Mouse (Mus musculus) left cerebral cortex, adult 9 months (tissue): ENCODE data around the gene Serpina3j.
"Not testable (repeated sequence)": the region's sequence is repeated elsewhere in the genome, so short reads cannot be mapped to it uniquely, and the experiment has no call there.

Experiments used
- DNase-seq, 2 experiments: peaks; one replicate each; pipeline ENCODE4 v3.0.0; 2022; ENCODE audit warnings: low spot score in 2 of 2

Gene Serpina3j

DNA sequence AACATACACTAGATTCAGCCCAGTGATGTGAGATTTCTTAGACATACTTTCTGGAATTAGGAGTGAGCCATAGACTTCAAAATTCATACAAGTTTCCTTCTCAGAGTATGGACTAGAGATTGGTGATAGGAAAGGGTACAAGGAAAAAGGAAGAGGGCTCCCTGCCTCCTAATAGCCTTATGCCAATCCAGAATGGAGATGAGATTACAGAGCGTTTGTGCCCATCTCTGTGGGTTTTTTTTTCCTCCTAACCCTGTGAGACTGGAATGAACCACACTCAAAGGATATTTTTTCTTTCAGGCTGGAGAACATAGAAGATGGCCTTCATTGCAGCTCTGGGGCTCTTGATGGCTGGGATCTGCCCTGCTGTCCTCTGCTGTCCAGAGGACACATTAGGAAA, at the start of gene Serpina3j:
Serpina3j (plus strand) TSS at position 301 of the 400 bp plus-strand sequence.
- no peak for DNase-seq

DNA sequence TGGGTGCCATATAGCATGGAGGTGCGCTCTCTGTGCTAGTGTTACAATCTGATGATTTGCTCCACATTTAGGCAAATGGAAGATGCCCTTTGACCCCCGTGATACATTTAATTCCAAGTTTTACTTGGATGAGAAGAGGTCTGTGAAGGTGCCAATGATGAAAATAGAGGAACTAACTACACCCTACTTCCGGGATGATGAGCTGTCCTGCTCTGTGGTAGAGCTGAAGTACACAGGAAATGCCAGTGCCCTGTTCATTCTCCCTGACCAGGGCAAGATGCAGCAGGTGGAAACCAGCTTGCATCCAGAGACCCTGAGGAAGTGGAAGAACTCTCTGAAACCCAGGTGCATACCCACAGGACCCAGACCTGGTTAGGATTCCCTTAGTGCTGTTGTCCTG, 48.0 kb upstream of the Serpina3j start:
- DNase-seq: no peak

DNA sequence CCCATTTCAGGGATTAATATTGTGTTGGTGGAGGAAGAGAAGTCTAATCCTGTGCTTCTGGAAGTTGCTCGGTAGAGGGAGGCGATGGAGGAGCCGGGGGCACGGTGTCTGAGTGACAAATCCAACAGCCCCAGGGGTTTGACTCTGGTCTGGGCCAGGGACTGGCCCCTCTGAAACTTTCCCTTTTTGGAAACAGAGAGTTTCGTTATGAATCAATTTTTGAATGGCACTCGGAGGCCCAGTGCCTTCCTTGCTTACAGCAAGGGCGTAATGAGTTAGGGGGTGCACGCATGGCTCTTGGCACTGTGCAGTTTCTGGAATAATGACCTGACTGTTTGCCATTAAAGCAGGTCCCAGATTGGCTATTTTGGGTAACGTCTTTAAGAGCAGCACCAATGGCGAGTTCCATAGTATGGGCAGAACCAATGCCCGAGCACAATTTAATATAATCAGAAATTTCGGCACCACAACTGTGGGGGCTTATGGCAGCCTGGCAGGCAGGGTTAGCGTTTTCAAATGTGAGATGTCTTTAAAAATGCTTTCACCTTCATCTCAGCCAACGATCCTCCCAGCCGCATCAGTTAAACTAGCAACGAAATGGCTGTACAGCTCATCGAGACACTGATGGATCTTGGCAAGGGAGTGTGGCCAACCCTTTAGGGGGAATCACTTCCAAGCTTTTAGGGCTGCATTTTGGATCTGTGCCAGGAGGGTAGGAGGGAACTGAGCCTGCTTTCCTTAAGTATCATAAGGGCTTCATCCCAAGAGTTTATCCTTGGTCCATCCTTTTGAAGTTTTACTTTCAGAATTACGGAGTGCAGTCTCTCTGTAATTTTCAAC, 35.9 kb upstream of the Serpina3j start:
- DNase-seq: no peak

DNA sequence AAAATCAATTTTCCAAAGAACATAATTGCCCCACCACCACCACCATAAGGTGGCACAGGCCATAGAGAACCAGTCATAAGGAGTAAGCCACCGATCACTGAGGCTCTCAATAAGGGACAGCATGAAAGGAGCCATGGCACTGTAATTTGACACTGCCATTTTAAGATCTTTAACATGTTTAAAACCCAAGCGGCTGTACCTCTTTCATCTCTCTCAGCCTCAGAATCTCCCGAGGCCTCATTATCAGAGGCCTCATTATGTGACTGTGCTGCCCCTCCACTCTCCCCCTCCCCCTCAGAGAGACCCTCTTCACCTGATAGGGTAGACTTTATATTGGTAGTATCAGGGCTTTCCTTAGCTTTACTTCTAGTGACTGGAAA, 35.3 kb upstream of the Serpina3j start:
- DNase-seq: no peak

DNA sequence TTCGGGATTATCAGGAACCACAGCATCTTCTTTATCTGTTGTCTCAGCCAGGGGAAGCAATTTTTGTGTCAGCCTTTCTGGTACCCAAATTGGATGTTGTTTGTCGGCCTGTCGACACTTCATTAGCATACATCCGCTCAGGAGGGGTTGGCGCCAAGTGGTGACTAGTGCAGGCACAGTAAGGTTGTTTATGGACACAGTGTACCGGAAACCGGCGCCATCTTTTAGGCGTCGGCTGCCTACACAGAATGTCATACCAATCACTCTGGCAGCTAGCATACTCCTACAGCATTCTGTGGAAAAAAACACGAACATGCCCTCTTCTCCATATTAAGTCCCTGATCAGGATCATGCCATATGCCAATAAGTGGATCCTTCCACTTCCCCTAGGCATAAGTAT, 31.0 kb upstream of the Serpina3j start:
- no peak for DNase-seq

DNA sequence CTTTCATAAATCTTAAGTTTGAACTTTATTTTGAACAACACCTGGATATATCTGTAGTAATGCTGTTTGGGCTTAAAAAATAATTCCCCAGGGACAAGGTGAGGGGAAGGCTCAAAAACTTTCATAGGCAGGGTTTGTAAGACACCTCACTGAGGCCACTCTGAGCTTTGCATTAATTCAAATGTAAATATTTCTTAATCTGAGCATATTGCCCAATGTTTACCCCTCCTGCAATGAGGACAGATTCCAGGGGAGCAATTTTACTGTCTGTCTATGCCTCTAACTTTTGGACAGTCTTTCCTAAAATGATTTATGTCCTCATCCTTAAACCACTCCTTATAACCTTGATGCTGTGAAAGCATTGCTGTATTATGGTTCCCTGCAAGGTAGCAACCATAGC, 26.0 kb upstream of the Serpina3j start:
- DNase-seq: no peak

DNA sequence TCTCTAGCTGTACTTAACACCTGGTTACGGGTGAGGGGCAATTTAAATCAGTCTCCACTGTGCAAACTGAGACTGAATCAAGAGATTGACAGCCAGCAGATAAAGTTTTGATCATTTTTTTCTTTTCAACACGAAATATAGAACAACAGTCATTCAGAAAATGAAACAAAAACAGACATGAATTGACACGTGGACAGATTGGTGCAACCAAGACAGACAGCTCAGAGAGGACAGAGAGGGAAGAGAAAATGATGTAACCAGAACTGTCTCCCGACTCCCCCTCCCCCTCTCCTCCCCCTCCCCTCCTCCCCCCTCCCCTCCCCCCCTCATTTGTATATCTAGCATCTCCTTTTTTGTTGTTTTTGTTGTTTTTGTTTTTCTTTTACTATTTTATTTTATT, 24.5 kb upstream of the Serpina3j start:
- no peak for DNase-seq

DNA sequence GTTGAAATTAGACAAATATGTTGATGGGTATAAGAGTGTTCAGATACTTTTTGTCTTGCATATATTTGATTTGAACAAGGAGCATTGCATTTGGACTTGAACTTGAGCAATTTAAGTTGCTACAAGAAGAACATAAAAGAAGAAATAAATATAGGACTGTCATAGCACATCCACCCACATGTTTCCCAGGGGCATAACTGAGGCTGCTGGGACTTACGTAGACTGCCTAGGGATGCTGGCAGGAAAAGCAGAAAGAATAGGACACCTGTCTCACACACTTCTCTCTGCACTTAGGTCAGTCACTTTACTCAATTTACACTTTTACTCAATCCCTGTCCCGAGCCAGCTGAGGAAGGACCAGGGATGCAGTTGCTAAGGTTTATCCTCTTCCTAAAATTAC, 20.4 kb upstream of the Serpina3j start:
- no peak for DNase-seq

DNA sequence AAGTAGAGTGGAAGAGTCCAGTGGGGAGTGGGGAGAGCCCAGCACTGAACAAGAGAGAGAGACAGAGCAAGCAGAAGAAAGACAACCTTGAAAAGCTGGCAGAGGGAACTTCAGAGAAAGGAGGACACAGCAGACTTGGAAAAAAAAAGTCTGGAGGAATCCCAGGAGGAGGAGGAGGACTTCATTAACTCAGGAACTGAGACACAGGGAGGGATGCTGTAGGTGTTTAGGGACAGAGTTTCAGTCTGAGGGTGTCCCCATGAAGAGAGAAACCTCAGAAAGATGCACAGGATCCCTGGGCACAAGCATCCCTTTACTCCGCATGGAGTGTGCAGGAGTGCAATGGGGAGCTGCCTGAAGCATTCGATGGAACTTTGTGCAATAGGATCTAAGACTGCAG, 16.3 kb upstream of the Serpina3j start:
- no peak for DNase-seq

DNA sequence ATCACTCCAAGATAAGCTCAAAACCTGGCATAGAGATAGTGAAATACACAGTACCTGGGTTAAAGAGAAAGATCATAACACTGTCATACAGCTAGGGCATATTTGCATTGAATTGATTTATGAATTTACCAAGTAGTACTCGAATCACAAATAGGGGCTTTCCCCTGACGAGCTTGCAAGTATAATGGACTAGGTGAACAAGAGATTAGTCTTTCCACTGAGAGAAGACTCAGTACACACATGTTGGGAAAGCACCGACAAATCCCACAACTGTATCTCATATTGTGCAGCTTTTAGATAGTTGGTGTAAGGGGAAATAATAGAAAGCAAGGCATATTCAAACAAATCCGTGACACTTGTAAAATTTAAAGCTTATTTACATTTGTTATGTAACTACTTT, 8.4 kb upstream of the Serpina3j start:
- no peak for DNase-seq

DNA sequence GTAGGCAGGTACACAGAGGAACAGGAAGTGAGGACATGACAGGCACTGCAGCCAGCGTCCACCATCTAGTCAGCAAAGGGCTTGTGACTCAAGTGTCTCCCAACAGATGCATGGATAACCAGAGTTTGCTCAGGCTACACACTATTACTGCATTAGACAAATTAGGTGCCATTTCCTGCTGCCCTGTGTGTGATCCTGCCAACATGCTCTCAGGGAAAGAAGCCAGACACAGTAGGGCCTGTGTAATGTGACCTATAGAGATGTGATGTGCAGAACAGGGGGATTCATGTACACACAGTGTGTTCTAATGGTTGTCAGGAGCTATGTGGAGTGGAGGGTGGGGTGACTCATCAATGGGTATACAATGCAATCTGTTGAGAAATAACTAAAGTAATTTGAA, 8.1 kb downstream of the Serpina3j start:
- no peak for DNase-seq

DNA sequence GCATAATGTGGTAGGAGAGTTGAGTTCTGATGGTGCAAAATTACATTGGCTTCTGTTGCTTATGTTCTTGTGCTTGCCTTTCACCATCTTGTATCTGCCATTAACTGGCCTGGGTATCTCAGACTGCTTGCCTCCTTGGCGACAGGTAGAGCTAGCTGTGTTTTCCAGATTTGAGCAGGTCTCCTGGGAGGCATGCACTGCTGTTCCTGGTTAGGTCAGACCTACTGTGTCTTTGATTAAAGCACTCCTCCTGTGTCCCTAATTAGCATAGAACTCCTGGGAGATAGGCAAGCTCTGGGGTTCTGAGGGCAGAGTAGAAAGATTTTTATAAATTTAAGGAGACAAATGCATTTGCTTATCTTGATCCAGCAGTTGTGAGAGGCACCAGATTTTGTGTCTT, 17.3 kb downstream of the Serpina3j start:
- no peak for DNase-seq

DNA sequence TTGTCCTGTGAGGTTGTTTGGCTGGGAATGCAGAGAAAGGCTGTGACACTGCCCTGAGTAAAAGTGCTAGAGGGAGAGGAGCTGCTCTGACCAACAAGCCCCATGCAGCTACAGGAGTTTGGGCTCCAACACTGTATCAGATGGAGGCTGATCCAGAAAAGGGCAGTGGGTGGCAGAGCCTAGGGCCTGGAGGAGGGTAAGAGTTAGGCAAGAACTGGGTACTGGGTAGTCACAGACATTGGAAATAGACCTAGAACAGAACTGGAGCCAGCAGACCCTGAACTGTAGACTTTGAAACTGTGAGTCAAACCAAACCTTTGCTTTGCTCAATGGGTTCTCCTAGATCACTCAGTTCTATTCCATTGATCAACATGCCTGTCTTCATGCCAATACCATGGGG, 22.5 kb downstream of the Serpina3j start:
- not testable (repeated sequence) for DNase-seq

DNA sequence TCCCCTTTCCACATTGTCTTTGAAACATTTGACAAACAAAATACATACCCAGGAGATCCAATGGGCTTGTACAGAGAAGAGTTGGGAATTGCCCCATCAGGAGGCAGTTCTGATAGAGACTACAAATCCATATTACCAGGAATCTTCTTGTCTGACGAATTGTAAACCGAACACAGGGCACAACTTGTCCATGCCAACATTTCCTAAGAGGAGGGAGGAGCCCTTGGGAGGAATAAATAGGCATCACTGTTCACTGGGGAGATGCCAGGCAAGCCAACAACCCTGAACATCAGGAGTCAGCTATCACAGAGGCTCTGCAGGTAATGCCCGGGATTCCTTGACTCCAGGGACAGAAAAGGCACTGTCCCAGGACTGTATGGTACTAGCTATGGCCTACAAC, 23.9 kb downstream of the Serpina3j start, which contains the start of the genes Serpina3k and Serpina3m:
Serpina3k (plus strand) TSS at position 261 of the 400 bp plus-strand sequence.
Serpina3m (plus strand) TSS at position 261 of the 400 bp plus-strand sequence.
- not testable (repeated sequence) for DNase-seq

DNA sequence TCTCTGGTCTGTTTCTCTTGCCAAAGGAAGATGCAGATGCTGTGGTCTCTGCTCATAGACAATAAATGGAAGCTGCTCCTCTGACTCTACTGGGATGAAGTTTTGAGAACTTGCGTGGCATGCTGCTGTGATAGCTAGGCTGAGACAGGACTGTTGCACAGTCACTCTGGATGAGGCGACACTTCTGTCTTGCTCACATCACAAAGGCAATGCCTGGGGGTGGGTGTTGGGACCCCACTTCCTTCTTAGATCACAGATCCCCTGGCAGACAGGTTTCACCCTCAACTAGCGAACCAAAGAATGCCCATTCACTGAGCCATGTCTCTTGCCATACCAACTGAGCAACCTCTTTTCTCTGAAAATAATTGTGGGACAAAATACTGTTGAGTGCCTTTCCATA, 24.4 kb downstream of the Serpina3j start:
- no peak for DNase-seq

DNA sequence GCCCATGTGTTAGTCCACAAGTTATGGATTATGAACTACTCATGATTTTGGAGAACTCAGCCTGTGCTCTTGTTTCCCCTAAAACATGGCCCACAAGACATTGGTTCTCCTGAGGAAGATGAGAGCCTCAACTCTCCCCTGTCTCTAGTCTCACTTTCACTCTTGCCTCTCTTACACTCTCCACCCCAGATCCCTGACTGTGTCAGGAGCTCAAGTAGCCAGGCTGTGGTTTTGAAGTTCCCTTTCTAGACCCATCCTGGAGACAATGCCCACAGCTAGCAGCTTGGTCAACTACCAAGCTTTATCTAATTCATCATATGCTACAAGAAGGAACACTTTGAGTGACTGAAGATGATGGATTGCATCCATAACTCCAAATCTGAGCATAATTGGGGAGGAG, 28.1 kb downstream of the Serpina3j start:
- not testable (repeated sequence) for DNase-seq

DNA sequence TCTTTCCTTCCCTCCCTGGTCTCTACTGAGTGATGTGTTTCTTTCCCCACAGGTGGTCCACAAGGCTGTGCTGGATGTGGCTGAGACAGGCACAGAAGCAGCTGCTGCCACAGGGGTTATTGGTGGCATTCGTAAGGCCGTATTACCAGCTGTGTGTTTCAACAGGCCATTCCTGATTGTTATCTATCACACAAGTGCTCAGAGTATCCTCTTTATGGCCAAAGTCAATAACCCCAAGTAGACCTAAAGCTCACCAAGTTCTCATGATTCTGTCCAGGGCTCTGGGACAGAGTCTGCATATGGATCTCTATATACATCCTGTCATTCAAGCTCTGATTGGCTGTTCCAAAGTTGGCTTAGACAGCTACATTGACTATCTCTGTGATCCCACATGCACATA, 30.8 kb downstream of the Serpina3j start:
- DNase-seq: no peak

DNA sequence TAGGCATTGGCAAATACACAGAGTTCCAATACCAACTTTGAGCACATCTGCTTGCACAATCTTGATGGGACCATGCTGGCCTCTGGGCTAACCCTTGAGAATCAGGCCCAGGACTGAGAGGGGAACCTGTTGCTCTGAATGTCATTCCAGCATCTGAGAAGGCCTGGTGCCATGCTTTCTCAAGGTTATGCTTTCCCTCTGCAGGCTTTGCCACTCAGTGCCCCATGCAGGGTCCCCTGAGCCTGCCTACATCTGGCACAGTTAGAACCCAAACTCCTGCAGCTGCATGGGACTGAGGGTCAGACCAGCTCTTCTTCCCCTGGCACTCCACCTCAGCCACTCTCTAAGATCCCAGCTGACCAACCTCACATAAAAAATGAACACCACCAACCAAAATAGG, 31.4 kb downstream of the Serpina3j start:
- no peak for DNase-seq

DNA sequence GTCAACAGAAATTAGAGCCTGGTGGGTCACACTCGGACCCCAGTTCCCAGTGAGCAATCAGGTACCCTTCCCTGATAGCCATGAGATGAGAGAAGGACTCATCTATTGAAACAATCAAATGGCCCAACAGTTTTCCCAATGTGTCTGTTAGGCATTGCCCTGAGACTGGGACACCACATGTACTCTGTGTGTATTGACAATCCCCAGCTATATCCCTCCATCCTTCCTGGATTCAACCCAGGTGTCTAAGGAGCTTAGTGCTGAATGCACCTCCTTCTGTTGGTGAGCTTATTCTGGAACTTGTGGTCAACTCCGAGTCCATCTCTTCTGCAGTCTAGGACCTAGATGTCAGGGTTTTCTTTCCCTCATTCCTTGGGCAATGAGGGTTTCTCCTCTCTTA, 32.7 kb downstream of the Serpina3j start:
- DNase-seq: no peak

DNA sequence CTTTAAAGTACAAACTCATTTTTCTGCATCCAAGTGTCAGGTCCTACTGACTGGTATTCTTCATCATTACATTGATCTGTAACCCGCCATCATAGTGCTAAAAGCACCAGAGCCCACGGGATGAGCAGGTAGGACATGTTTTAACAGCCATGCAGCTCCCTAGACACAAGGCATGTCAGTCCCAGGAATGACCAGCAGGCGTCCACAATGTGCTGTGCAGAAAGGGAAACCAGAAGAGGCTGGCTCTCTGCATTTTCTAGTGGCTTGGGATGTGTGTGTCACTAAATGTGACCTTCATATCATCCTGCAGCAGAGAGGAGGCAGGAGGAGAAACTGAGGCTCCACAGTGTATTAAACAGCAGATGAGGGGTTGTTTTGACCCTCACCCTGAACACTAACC, 37.5 kb downstream of the Serpina3j start:
- peak in 1 of 2 experiments; percentile 64 for DNase-seq

DNA sequence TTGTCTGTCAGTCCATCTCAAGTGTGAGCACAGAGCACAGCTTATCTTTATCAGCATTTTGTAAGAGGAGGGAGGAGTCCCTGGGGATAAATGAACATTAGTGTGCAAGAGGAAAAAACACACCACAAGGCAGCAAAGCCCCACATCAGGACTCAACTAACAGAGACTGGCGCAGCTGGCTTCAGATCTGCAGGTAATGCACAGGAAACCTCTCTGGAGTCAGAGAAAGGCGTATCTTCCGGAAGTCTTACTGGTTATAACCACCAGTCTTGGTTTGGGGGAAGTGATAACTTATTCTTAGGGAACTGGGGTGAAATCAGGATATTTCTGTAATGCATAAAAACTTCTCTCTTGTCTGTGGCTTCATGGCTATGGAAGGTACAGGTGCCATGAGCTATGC, 41.7 kb downstream of the Serpina3j start:
- DNase-seq: no peak

DNA sequence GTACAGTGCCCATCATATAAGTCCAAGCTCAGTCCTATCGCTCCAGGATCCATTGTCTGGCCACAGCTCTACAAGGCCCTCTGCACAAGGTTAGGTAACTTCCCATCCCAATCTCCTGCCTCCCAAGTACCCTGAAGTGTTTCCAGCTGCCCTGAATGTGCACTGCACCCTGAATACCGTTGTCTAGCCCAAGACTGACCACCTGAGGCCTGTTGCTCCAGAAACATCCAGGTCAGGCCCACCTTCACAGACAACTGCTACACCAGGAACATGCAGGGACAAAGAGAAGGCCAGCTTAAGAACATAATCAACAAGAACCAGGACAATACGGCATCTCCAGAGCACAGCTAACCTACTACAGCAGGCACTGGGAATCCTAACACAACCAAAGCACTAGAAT, 55.6 kb downstream of the Serpina3j start:
- no peak for DNase-seq
